11 mouse cellular contexts compared by ENCODE assay signal in the genomic region with DNA sequence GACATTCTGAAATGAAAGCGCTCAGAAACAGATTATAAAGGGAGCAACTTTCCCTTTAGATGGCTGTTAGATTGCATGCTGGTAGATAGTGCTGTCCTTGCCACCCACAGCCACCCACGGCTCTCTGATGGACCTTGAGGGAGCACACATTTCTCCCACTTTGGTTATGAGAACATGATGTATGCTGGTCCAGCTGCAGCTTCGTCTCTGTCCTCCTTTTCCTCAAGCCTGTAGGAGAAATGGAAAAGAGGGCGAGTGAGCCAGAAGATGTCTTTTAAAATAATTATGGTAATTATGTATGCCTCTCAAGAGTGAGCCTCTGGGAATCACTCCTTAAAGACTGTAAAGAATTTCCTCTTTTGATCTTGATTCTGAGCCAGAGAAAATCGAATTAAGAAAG. TPM values are rescaled to one million over a fixed set of nuclear protein-coding genes. Genes with fewer than 3 reads are reported as not detected.
A peak's percentile ranks its signal among the peaks of the same experiment; 100 is the strongest.
DNase-seq lines count a peak whose midpoint lies in the region; ATAC-seq and TF ChIP-seq lines count a peak whose summit lies in the region.
"Had no signal": no experiment of that assay in that cellular context is flagged by ENCODE, and none has a peak within 500 bp of the region (broad histone marks: within the 10 kb centered on the region; RNA-seq: fewer than 3 reads in every experiment).

No protein-coding gene starts in this region.

- no peak overlapping the region for H3K4me3 ChIP-seq in gastrocnemius, adult 2 months
- no peak overlapping the region for H3K4me3 ChIP-seq in hindbrain, postnatal 0 days (ENCODE audit: low read length)

- 44% methylated on average over 5 of the region's 5 CpGs for whole genome bisulfite sequencing in hindbrain, postnatal 0 days

- H3K4me1 ChIP-seq in hindbrain, postnatal 0 days (ENCODE audit: insufficient read depth, low read length), result 0 out of 2 replicates have a peak, but pooled peaks cover 10% of the 10 kb centered on the region

- DNase-seq in gastrocnemius, adult 2 months, result no peak
- no peak for DNase-seq in gastrocnemius, adult 18-20 months (ENCODE audit: low spot score)
- DNase-seq in left cerebral cortex, adult 11 months (ENCODE audit: low spot score), result peak; percentile 72
- DNase-seq in left cerebral cortex, postnatal 4 days, result no peak
- DNase-seq in hindbrain, postnatal 0 days (ENCODE audit: low spot score), result no peak
- peak; percentile 60 for DNase-seq in right cerebral cortex, postnatal 25 days
- no peak for DNase-seq in yolk sac, embryonic 10.5 days (ENCODE audit: low spot score)
- no peak for DNase-seq in Muller cell, postnatal 12 days (ENCODE audit: inconsistent ontology term)
- DNase-seq: cerebellum, adult 2 months had no signal

- no peaks in the 10 kb centered on the region for H3K36me3 ChIP-seq in hindbrain, postnatal 0 days (ENCODE audit: insufficient read depth, low read length)
- H3K36me3 ChIP-seq: G1E had no signal

- H3K27ac ChIP-seq in gastrocnemius, adult 2 months, result peak overlapping the region; percentile 48; the same call in 1 of the 2 replicates
- peak overlapping the region; percentile 66; the same call in 1 of the 2 replicates for H3K27ac ChIP-seq in hindbrain, postnatal 0 days
- H3K27ac ChIP-seq: liver, embryonic 14.5 days had no signal

- H3K27me3 ChIP-seq in hindbrain, postnatal 0 days (ENCODE audit: insufficient read depth, low read length), result no peaks in the 10 kb centered on the region

- no peak for ATAC-seq in hindbrain, postnatal 0 days

- no peak overlapping the region for H3K9ac ChIP-seq in hindbrain, postnatal 0 days (replicated peaks; ENCODE audit: low read length)
- H3K9ac ChIP-seq: liver, embryonic 14.5 days had no signal

- intact Hi-C loops in gastrocnemius, adult 2 months (cut with DNase I), result no loop called here
- intact Hi-C loops in left cerebral cortex, postnatal 4 days (cut with DNase I), result no loop called here

- no peaks in the 10 kb centered on the region for H3K9me3 ChIP-seq in hindbrain, postnatal 0 days (ENCODE audit: low read length)
- H3K9me3 ChIP-seq: G1E had no signal

- no peak overlapping the region for H3K4me2 ChIP-seq in hindbrain, postnatal 0 days (ENCODE audit: low read depth, low read length)

- no peak for TF ChIP-seq CTCF in gastrocnemius, adult 2 months (IDR thresholded peaks at IDR 0.05)
- no peak for TF ChIP-seq CTCF in hindbrain, postnatal 0 days (IDR thresholded peaks at IDR 0.05; ENCODE audit: low read depth)

RNA-seq across cellular contexts. Expression of gene Mrtfb, which starts 59.7 kb away (rescaled TPM):
- total RNA-seq in gastrocnemius, adult 2 months (2021), result 10 to 100 TPM; 23.3 to 33.0 TPM
- 10 to 100 TPM; 23.7 to 24.0 TPM for total RNA-seq in gastrocnemius, adult 18-20 months (2021)
- total RNA-seq in left cerebral cortex, postnatal 4 days (2021), result 10 to 100 TPM; 62.9 to 63.5 TPM
- 19.3 and 20.0 TPM in 2 replicates for total RNA-seq in hindbrain, postnatal 0 days (2014; rRNA removed)
- 11.5 and 11.6 TPM in 2 replicates for polyA plus RNA-seq in hindbrain, postnatal 0 days (2015; fragmentation: Nextera tagmentation; extraction: Ambion mirVana)

Comparison
In these comparisons a context has a peak if more than half of its experiments do, and no peak if none do; other contexts are left out.
1. DNase-seq: peak in left cerebral cortex, adult 11 months (single experiment) and right cerebral cortex, postnatal 25 days (single experiment); none in gastrocnemius, adult 2 months (single experiment), gastrocnemius, adult 18-20 months (single experiment), left cerebral cortex, postnatal 4 days (single experiment), hindbrain, postnatal 0 days (single experiment), yolk sac, embryonic 10.5 days (single experiment) and Muller cell, postnatal 12 days (single experiment).